Mouse (Mus musculus) heart, embryonic 15.5 days (tissue): Measurements from ENCODE around the gene Kdm1b. TPM values are rescaled to one million over a fixed set of nuclear protein-coding genes. Genes with fewer than 3 reads are reported as not detected.

ENCODE experiments used
- ATAC-seq: fragments of 200-750 bp; cut with Nextera tagmentation; replicated peaks from 2 replicates; pipeline ENCODE4 v1.8.0; 2017; ENCODE audit warnings: low read depth, moderate TSS enrichment; ENCODE audit not compliant: insufficient number of reproducible peaks, insufficient read depth, low FRiP score
- H3K27ac ChIP-seq: fragments of 300-500 bp; sonication (generic); 2 replicates; pipeline ENCODE4 v1.5.1; 2015; ENCODE audit warnings: mild to moderate bottlenecking, inconsistent platforms
- H3K27me3 ChIP-seq: fragments of 300-500 bp; sonication (generic); 2 replicates; pipeline ENCODE4 v1.6.1; 2015; ENCODE audit warnings: inconsistent platforms
- H3K36me3 ChIP-seq: fragments of 300-500 bp; sonication (generic); 2 replicates; pipeline ENCODE4 v1.6.1; 2015; ENCODE audit warnings: mild to moderate bottlenecking, inconsistent platforms
- H3K4me1 ChIP-seq: fragments of 300-500 bp; sonication (generic); replicated peaks from 2 replicates; pipeline ENCODE4 v1.6.1; 2015; ENCODE audit warnings: inconsistent platforms
- H3K4me2 ChIP-seq: fragments of 300-500 bp; sonication (generic); 2 replicates; pipeline ENCODE4 v1.6.1; 2015; ENCODE audit warnings: inconsistent platforms, mild to moderate bottlenecking, moderate library complexity
- H3K4me3 ChIP-seq: fragments of 300-500 bp; sonication (generic); 2 replicates; pipeline ENCODE4 v1.5.1; 2015; ENCODE audit warnings: mild to moderate bottlenecking, inconsistent platforms
- H3K9ac ChIP-seq: fragments of 300-500 bp; sonication (generic); 2 replicates; pipeline ENCODE4 v1.6.1; 2015; ENCODE audit warnings: mild to moderate bottlenecking, inconsistent platforms
- H3K9me3 ChIP-seq: fragments of 300-500 bp; sonication (generic); replicated peaks from 2 replicates; pipeline ENCODE4 v1.6.1; 2016; ENCODE audit warnings: inconsistent platforms
- WGBS: fragments of 180-500 bp; shearing (Covaris S2); methylation state at CpG from one replicate; pipeline ENCODE4 v1.1.7; 2015; ENCODE audit warnings: mixed read lengths; 5-methylcytosine and 5-hydroxymethylcytosine counted together
- polyA plus RNA-seq: library from polyadenylated mRNA; unstranded; fragments of >200 nt; fragmentation: Nextera tagmentation; extraction: Ambion mirVana; gene quantifications from 2 replicates; pipeline ENCODE4 v1.2.1, GENCODE M21; 2015

The Kdm1b gene
- polyA plus RNA-seq, 1 experiment from 2014 or later = 6.1 TPM

- Histone ChIP-seq H3K9me3 (no peaks in the 10 kb centered on the region), H3K4me2 (no peak overlapping the region), H3K27me3 (no peaks in the 10 kb centered on the region), H3K9ac (no peak overlapping the region), H3K4me1 (no peaks in the 10 kb centered on the region), H3K36me3 (peaks cover 9% of the 10 kb centered on the region), H3K4me3 (no peak overlapping the region), H3K27ac (no peak overlapping the region)
- ATAC-seq = no peak
- 91% methylated on average over 17 of the region's 17 CpGs for WGBS
Observed at GRCm38 (mm10) chr13:47062756-47063155, 19.5 kb downstream of the Kdm1b start.

GRCm38 (mm10) chr13:47063985-47064760 lies 20.9 kb downstream of the Kdm1b start:
- H3K4me1 ChIP-seq = no peaks in the 10 kb centered on the region
- peaks cover 9% of the 10 kb centered on the region for H3K36me3 ChIP-seq
- H3K4me3 ChIP-seq = no peak overlapping the region
- 71% methylated on average over 15 of the region's 15 CpGs for WGBS
- ATAC-seq = no peak
- H3K9ac ChIP-seq = no peak overlapping the region
- no peaks in the 10 kb centered on the region for H3K9me3 ChIP-seq
- H3K27ac ChIP-seq = no peak overlapping the region
- no peaks in the 10 kb centered on the region for H3K27me3 ChIP-seq
- H3K4me2 ChIP-seq = no peak overlapping the region

- no peaks in the 10 kb centered on the region for H3K4me1 ChIP-seq
- no peaks in the 10 kb centered on the region for H3K9me3 ChIP-seq
- 90% methylated on average over 10 of the region's 10 CpGs for WGBS
Observed at GRCm38 (mm10) chr13:47066516-47066915, 23.2 kb downstream of the Kdm1b start.

GRCm38 (mm10) chr13:47067001-47067400 lies 23.7 kb downstream of the Kdm1b start:
- no peak for ATAC-seq
- Histone ChIP-seq H3K9ac (no peak overlapping the region), H3K27me3 (no peaks in the 10 kb centered on the region), H3K9me3 (no peaks in the 10 kb centered on the region), H3K36me3 (0 out of 2 replicates have a peak, but pooled peaks cover under 1% of the 10 kb centered on the region), H3K4me1 (no peaks in the 10 kb centered on the region), H3K4me2 (no peak overlapping the region), H3K4me3 (no peak overlapping the region), H3K27ac (no peak overlapping the region)
- 84% methylated on average over 6 of the region's 6 CpGs for WGBS

More at GRCm38 (mm10) chr13:47066516-47066915, 23.2 kb downstream of the Kdm1b start:
- H3K36me3 ChIP-seq = no peaks in the 10 kb centered on the region
- H3K4me3 ChIP-seq = no peak overlapping the region
- H3K27me3 ChIP-seq = no peaks in the 10 kb centered on the region
- H3K27ac ChIP-seq = no peak overlapping the region
- H3K4me2 ChIP-seq = no peak overlapping the region
- H3K9ac ChIP-seq = no peak overlapping the region
- ATAC-seq = no peak

- Histone ChIP-seq H3K9me3 (no peaks in the 10 kb centered on the region), H3K36me3 (peaks cover 18% of the 10 kb centered on the region), H3K4me2 (no peak overlapping the region), H3K27ac (no peak overlapping the region), H3K9ac (no peak overlapping the region), H3K4me3 (no peak overlapping the region), H3K27me3 (no peaks in the 10 kb centered on the region), H3K4me1 (no peaks in the 10 kb centered on the region)
- WGBS = 79% methylated on average over 15 of the region's 15 CpGs
- ATAC-seq = no peak
Observed at GRCm38 (mm10) chr13:47070329-47071080, 27.2 kb downstream of the Kdm1b start.

- ATAC-seq = no peak
- Histone ChIP-seq H3K4me3 (no peak overlapping the region), H3K9me3 (no peaks in the 10 kb centered on the region), H3K4me2 (no peak overlapping the region), H3K4me1 (no peaks in the 10 kb centered on the region), H3K27ac (no peak overlapping the region), H3K27me3 (no peaks in the 10 kb centered on the region), H3K36me3 (peaks cover 18% of the 10 kb centered on the region), H3K9ac (no peak overlapping the region)
- 89% methylated on average over 13 of the region's 13 CpGs for WGBS
Observed at GRCm38 (mm10) chr13:47071871-47072270, 28.6 kb downstream of the Kdm1b start.

- no peak for ATAC-seq
- Histone ChIP-seq H3K4me3 (no peak overlapping the region), H3K4me2 (no peak overlapping the region), H3K9me3 (no peaks in the 10 kb centered on the region), H3K4me1 (no peaks in the 10 kb centered on the region), H3K27ac (no peak overlapping the region), H3K36me3 (peaks cover 18% of the 10 kb centered on the region), H3K27me3 (no peaks in the 10 kb centered on the region), H3K9ac (no peak overlapping the region)
- WGBS = 87% methylated on average over 5 of the region's 5 CpGs
Observed at GRCm38 (mm10) chr13:47072484-47072883, 29.2 kb downstream of the Kdm1b start.

GRCm38 (mm10) chr13:47076156-47076555 lies 32.9 kb downstream of the Kdm1b start:
- no peak overlapping the region for H3K4me2 ChIP-seq
- H3K4me1 ChIP-seq = no peaks in the 10 kb centered on the region
- H3K27me3 ChIP-seq = no peaks in the 10 kb centered on the region
- no peak overlapping the region for H3K9ac ChIP-seq
- WGBS = 75% methylated on average over 5 of the region's 5 CpGs
- H3K36me3 ChIP-seq = peaks cover 29% of the 10 kb centered on the region
- no peak overlapping the region for H3K4me3 ChIP-seq
- no peak for ATAC-seq
- no peaks in the 10 kb centered on the region for H3K9me3 ChIP-seq
- H3K27ac ChIP-seq = no peak overlapping the region

- peaks cover 27% of the 10 kb centered on the region for H3K36me3 ChIP-seq
Observed at GRCm38 (mm10) chr13:47077367-47077766, 34.1 kb downstream of the Kdm1b start.

GRCm38 (mm10) chr13:47078799-47079198 lies 35.5 kb downstream of the Kdm1b start:
- peaks cover 22% of the 10 kb centered on the region for H3K36me3 ChIP-seq
- H3K27ac ChIP-seq = no peak overlapping the region
- H3K4me1 ChIP-seq = no peaks in the 10 kb centered on the region
- no peak overlapping the region for H3K4me2 ChIP-seq
- no peak overlapping the region for H3K9ac ChIP-seq
- no peak overlapping the region for H3K4me3 ChIP-seq
- 72% methylated on average over 5 of the region's 5 CpGs for WGBS
- H3K27me3 ChIP-seq = no peaks in the 10 kb centered on the region
- H3K9me3 ChIP-seq = no peaks in the 10 kb centered on the region
- no peak for ATAC-seq

More at GRCm38 (mm10) chr13:47077367-47077766, 34.1 kb downstream of the Kdm1b start:
- no peak for ATAC-seq
- no peak overlapping the region for H3K4me3 ChIP-seq
- no peak overlapping the region for H3K9ac ChIP-seq
- H3K27ac ChIP-seq = no peak overlapping the region
- H3K4me1 ChIP-seq = no peaks in the 10 kb centered on the region
- no peaks in the 10 kb centered on the region for H3K9me3 ChIP-seq
- H3K27me3 ChIP-seq = no peaks in the 10 kb centered on the region
- no peak overlapping the region for H3K4me2 ChIP-seq

GRCm38 (mm10) chr13:47080905-47081505 lies 37.7 kb downstream of the Kdm1b start:
- 88% methylated on average over 4 of the region's 4 CpGs for WGBS
- no peak overlapping the region for H3K9ac ChIP-seq
- no peak overlapping the region for H3K4me3 ChIP-seq
- no peaks in the 10 kb centered on the region for H3K27me3 ChIP-seq
- H3K4me1 ChIP-seq = no peaks in the 10 kb centered on the region
- no peak overlapping the region for H3K4me2 ChIP-seq
- H3K9me3 ChIP-seq = no peaks in the 10 kb centered on the region
- no peak overlapping the region for H3K27ac ChIP-seq
- H3K36me3 ChIP-seq = peaks cover 22% of the 10 kb centered on the region
- ATAC-seq = no peak
